Mouse (Mus musculus) c-Kit-positive CD71-negative TER-119-negative erythroid progenitor cells, embryonic 14.5 days (primary cell): ENCODE measurements at regions not wholly inside any gene's neighbourhood (a gene's known extent, or its start where the extent isn't known, plus 50 kb on each side); places are given as distances from the start of the nearest gene placed in this dataset.

Experiments used
- DNase-seq: peaks from one replicate; pipeline ENCODE4 v3.0.0-alpha.2; 2013; ENCODE audit warnings: low read depth

DNA sequence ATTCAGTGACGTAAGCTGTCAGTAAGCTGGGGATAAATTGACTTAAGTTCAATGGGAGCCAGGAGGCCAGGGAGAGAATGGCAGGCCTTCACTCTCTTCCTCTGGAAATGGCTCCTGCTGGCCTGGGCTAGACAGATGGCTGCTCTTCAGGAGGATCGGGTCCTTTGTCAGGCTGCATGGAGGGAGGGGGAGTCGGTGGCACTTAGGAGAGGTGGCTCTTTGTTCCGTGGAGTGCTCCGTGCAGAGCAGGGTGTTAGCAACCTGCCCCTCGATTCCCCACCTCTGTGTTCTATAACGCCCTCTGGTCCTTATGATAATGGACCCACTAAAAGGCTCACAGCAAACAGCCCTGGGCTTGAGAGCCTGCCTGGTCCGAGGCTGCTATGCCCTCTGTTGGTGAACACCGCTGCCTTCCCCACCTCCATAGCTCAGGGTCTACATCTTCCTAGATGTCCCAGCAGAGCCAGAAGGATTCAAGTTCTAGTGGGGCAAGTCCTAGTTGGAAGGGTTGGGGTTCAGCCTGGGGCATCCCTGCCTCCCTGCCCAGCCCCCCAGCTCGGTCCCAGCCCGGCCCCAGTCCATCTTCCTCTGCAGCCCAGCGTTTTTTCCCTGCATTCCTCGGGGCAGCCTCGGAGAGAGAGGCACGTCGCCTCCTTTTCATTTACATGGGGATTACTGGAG lies 232.1 kb upstream of the 4930535I16Rik start:
- no peak for DNase-seq

DNA sequence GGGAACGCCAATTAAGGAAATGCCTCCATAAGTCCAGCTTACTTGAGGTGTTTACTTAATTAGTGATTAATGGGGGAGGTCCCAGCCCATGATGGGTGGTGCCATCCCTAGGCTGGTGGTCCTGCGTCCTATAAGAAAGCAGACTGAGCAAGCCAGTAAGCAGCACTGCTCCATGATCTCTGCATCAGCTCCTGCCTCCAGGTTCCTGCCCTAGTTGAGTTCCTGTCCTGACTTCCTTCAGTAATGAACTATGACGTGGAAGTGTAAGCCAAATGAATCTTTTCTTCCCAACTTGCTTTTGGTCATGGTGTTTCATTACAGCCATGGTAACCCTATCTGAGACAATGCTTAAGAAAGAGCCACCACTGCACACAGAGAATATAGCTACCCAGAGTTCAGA lies 231.2 kb upstream of the 4930535I16Rik start:
- DNase-seq: no peak

DNA sequence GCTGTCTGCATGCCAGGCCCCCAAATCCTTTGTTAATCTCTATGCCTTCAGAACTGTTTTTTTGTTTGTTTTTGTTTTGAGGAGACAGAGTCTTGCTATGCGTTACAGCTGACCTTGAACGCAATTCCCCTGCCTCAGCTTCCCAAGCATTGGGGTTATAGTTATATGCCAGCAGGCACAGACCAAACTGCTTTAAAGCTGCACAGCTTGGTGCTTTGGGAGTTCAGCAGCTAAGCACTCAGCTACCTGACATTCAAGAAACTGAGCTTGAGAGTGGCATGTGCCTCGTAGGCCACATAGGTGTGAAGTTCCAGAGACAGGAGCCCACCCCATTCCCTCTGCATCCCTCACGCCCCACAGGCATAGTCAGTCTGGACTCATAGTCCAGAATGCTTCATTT lies 229.5 kb upstream of the 4930535I16Rik start:
- no peak for DNase-seq

DNA sequence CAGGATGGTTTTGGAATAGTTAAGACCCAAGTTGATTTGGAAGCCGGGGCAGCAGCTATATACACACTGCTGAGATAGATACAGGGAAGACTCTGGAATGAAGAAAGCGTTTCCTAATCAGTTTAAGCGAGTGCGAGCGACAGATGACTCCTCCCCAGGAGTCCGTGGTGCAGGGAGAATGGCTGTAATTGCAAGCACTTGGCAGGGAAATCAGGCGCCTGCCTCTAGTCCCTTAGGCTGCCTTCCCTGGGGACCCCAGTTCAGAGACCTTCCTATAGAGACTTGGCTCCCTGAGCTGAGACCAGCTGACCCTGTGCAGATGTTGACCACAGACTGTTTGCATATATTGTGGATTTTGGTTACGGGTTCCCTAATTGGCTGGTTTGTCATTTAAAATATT lies 228.3 kb upstream of the 4930535I16Rik start:
- DNase-seq: no peak

DNA sequence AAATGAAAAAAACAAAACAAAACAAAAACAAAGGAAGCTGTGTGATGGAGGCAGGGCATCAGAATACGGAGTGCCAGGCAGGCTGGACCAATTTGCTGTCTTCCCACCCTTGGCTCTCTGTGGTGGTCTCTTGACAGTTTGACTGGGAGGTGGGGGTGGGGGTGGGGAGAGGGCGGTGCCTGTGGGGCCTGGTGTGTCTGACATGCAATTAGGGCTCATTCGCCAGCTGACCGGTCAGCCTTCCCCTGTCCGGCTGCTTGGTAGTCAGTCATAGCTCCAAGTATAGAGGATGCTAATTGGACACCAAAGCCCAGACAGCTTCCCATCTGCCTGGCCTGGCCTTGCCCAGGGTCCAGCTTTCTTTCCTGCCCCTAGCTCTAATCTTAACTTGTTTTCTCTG lies 225.8 kb upstream of the 4930535I16Rik start:
- DNase-seq: no peak

DNA sequence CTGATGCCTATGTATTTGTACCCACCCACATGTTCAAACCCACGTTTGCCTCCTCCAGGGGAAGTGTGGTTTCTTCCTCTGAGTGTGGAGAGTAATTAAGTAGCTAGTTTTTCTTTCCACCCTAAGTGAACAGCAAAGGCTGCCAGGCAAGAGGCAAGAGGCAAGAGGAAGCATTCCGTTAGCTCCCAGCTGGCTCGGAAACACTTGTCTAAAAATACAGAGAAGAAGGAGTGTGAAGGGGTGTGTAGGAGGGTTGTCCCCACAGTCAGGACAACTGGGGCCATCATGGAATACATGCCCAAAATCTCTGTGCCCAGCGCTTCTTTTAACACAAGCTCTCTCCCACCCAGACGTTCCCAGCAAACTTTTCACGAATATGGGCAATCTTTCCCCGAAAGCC lies 225.4 kb upstream of the 4930535I16Rik start:
- DNase-seq: no peak

DNA sequence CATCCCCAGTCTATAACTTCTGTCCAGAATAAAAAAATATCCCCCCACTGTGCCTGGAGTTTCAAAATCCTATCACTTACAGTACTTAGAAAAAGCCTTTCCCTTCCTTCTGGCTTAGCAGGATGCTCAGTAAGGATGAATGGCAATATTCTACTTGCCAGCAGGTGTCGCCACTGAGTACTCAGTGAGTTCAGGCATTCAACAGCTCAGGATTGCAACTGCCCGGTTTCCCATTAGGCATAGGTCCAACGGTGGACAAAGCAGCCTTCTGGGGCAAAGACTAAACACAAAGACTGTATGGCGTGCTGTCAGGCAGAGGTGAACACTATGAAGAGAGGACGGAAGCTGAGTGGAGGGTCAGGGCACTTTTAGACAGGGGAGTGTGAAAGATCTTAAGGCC lies 224.3 kb upstream of the 4930535I16Rik start:
- peak; percentile 66 for DNase-seq

DNA sequence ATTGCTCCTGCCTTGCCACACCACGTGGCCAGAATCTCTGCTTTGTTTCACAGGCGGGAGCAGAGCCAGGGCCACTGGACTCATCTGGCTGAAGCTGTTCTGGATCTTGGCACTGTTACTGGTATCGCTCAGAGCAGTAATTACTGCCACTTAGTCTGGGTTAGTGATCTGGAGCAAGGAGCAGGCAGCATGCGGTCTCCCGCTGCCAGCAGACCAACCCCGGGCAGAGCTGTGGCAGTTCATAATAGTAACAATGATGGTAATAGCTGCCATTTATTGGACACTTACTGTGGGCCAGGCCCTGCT lies 217.3 kb upstream of the 4930535I16Rik start:
- DNase-seq: no peak

DNA sequence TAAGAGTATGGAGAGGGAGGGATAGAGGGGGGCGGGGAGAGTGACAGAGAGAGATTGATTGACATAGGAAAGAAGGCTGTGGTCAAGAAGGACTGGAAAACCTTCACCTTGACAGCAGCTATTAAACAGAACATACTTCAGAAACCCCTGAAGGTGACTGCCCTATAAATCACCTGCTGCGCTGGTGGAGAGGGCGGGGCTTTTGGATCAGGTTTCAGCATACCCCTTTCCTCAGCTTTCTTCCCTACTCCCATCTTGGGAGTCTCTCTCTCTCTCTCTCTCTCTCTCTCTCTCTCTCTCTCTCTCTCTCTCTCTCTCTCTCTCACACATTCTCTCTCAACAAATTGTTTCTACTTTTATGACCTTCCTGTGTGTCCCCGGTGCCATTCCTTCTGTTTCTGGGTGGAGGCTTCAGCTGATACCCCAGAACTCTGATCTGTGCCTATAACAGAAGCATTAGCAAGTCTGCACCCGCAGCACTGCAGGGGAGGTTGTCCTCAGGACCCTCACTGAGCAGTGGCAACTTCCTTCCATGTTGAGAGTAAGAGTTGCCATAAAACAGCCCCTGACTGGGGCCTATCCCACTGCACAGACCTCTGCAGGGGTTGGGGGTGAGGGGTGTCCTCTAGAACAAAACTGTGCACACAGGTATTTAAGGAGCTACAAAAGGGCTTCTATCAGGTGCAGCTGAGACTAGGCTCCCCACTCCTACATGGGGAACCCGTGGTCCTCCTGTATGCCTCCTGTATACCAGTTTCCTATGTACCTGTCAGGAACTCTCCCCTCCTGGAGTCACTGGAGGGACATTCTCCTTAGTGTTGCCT lies 216.7 kb upstream of the 4930535I16Rik start:
- no peak for DNase-seq

DNA sequence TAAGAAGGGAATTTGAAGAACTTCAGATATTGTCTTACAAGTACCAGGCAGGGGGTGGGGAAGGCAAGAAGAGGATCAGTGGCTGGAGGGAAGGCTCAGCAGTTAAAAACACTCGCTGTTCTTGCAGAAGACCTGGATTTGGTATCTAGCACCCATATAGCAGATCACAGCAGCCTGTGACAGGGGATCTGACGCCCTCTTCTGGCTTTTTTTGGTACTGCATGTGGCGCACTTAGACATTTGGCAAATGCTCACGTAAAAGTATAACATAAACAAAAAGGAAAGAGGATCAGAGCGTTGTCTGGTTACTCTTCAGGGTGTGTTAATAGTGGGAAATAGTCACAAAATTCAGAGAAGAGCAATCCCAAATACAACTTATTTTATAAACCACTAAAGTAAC lies 213.1 kb upstream of the 4930535I16Rik start:
- DNase-seq: no peak

DNA sequence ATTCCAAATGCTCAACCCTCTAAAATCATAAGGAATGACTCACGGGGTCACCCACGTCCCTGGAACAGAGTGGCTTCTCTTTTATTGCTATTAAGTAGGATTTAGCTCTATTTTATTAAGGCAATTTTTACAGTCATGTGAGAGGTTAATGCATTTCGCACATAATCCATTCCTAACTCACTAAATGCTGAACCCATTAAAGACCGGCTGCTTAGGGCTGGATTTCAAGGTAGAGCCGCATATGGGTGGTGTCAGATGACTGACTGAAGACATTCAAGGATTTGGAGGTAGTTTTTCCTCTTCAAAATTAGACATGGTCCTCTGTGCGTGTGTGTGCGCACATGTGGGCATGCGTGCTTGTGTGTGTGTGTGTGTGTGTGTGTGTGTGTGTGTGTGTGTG lies 208.4 kb upstream of the 4930535I16Rik start:
- DNase-seq: no peak

DNA sequence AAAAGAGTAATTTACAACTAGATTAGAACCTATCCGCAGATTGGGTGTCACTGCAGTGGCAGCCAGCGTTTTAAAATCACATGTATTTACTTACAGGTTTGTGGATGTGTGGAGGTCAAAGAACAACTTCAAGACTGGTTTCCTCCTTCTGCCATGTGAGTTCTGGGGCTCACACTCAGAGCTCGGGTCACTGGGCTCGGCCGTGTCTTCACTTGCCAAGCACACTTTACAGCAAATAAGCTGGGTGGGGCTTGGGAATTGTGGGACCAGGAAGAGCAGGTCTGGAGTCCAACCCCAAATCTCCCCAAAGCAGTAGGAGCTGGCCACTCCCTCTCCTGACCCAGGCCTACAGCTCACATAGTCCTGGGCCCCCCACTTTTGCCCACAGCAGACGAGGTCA lies 202.5 kb upstream of the 4930535I16Rik start:
- no peak for DNase-seq

DNA sequence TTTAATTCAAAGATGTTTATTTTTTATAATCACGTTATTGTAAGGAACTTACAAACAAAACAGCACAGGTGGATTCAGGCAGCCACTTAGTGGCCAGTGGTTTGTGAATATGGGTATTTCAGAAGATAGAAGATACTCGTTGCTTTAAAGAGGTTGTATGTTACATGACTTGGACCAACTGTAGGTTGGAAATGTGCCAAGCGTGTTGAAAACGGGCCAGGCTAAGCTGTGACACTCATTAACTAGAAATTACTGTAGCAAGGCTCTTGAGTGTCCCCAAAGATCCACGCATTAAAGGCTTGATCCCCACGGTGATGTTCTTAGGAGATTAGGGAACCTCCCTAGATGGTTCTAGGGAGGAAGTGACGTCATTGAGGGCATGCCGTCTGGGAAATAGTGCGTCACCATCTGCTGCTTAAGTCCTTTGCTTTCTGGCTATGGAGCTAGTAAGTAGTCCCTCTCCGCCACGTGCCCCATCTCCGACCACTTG lies 196.1 kb upstream of the 4930535I16Rik start:
- no peak for DNase-seq

DNA sequence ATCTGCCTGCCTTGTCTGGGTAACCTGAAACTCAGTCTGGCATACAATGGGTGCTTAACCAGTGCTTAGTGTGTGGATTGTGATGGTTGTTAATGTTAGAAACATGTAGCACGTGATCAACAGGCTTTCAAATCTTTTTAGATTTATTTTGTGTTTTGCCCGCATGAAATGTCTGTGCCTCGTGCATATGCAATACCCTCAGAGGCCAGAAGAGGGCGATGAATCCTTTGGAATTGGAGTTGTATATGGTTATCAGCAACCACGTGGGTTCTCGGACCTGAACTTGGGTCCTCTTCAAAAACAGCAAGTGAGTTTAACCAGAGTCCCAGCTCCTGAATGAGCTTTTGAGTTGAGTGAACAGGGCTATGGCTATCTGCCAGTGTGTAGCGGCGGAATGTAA lies 192.9 kb upstream of the 4930535I16Rik start:
- DNase-seq: no peak

DNA sequence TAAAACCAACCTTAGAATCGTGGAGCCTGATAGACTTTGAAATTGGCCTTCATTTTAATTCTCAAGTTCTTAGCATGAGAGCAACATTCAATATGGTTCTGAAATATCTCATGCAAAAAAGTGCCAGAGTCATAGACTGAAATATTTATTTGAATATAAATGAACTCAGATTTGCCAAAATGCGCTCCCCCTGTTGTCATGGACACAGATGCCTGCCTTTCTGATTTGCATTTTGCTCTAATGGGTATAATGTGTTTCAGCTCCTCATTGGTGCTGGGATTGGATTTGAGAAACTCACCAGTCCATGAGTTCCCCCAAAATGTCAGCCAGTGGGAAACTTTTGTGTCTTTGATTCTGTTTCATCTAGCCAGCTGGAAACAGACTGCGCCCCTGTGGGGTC lies 191.5 kb upstream of the 4930535I16Rik start:
- no peak for DNase-seq

DNA sequence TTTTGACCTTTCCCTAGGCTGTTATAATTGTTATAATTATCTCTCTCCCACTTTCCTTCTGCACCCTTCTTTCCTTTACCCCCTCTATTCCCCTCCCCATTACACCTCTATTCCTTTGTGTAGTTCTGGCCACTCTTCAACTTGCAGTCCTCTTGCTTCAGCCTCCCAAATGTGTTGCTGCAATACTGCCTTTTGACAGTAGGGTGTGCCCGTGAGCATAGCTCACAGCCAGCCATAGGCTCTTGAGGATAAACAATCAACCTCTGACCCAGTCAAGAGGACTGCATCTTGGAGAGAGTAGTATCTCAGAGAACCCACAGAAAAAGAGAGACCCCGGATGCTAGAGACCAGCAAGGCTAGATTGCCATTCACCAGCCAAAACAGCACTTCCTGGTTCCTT lies 184.9 kb upstream of the 4930535I16Rik start:
- DNase-seq: no peak

DNA sequence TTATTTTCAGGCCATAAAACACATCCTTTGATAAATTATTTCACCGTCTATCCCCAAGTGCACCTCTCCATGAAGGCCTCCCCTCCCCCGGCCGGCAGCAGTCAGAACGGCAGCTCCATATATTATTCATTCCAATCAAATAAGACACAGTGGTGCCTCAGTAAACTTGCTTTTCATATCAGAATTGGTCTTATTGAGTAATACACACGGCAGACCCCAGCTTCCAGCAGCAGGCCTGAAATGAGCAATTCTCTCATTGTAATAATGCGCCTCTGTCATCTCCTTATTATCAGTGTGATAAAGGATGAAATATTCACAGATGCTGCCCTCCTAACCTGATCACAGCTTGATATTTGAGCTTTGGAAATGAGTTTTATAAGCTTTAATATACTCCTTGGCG lies 169.0 kb upstream of the 4930535I16Rik start:
- no peak for DNase-seq

DNA sequence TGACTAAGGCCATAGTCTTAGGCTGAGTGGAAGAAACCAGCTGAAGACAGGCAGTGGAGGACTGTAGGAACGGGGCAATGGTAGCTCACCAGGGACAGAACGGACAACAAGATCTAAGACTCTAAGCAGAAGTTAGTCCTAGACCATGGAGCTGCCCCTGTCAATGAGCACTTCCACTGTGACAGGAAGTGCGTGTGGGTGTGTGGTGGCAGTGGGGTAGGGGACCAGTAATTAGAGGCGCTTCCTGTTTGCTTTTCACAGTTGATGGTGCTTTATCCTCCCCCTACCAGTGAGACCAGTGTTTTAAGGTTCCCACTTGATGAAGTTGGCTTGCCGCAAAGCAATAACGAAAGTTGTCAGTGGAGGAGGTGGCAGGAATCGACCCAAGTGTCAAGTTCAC lies 168.4 kb upstream of the 4930535I16Rik start:
- no peak for DNase-seq

DNA sequence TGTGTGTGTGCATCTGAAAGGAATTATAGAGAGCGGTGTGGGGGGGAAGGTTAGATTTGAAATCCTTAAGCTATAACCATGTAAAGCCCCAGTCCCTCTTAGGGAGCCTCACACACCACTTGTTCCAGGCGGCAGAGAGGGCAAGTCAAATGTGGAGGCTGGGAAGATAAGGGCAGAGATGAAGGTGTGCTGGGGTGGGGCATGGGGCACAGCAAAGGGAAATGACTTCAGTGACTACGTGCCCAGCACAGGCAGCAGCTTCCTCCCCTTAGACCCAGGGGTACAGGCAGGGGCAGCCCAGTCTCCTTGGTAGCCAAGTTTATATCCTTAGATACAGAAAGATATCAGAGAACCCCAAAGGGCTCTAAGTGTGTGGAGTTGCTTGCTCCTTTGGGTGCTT lies 161.8 kb upstream of the 4930535I16Rik start:
- DNase-seq: no peak

DNA sequence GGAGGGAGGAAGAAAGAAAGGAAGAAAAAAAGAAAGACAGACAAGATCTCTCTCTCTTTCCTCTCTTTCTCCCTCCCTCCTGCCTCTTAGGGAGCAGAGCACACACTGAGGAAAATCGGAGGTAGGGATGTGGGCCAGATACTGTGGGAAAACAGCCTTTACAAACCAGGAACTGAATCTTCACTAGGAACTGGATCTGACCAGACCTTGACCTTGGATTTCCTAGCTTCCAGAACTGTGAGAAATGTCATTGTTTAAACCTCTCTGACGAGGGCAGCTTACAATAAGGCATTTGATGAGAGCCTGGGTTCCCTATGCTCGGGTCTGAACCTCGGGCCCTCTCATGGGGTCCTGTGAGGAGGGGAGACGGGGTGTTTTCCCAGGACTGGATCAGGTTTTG lies 157.7 kb upstream of the 4930535I16Rik start:
- no peak for DNase-seq

DNA sequence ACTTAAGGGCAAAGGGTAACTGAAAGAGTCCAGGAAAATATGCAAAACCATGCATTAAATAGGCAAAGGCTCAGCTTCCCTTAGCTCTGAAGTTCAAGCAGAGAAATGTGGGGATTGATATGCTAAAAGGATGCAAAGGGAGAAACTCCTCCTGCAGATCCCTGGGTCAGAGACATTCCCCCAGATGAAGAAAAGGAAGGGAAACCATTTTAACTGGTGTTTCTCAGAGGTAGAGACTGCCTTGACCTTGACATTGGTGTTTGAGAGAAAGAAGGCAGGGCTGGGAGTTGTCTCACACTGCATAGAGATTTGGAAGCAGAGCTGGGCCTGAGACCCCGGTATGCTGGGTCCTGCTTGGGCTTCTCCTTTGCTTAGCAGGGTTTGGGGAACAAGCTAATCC lies 155.8 kb upstream of the 4930535I16Rik start:
- DNase-seq: no peak

DNA sequence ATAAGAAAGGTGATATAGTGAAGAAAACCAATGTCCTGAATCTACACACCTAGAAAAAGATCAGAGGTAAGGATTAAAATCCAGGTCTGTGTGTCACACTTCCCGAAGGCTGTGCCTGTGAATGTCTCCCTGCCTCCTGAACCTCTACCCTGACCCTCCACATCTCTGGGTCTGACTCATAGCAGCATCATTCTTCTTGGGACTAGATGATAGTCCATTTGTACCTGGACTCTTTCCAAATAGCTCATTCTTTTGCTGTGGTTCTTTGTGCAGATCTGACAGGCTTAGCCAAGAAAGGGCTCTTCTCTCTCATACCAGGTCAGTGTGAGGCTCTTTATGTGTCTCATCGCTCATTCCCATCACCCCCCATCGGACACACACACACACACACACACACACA lies 146.8 kb upstream of the 4930535I16Rik start:
- no peak for DNase-seq

DNA sequence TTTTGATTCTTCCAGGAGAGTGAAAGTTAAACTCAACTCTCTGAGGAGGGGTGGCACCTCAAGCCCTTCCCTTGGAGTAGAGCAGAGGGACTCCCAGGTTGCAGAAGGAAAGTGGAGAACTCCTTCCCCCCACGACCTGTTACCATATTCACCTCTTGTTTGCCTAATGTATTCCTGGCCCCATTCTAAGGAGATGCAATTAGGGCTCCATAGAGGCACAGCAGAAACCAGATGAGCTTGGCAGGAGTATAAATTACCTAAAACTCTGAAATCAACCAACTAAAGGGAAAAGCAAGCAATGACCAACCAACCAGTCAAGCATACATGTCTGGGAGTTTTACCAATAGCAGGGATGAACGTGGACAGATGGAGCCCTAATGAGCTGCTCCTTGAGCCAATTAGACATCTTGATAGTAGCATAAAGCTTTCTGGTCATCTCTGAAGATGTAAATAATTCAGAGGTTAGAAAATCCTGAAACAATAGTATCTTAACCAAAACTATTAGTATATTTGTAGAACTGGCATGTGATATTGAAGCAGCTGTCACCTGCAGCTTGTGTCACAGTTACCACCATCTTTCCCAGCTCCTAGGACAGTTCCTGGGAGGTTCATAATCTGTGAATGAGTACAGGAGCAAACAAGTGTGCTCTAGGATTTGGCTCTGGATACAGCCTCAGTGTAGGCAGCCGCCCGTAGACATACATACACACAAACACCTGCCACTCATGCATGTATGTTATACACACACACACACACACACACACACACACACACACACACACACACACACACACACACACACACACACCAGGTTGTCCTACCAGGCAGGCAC lies 145.7 kb upstream of the 4930535I16Rik start:
- no peak for DNase-seq
